Mouse (Mus musculus) small intestine, adult 2 months (tissue): ENCODE data around the gene Arsg. TPM values are rescaled to one million over a fixed set of nuclear protein-coding genes. Genes with fewer than 3 reads are reported as not detected.

Experiments used
- H3K27ac ChIP-seq: fragments of 200-500 bp; 2 replicates; pipeline ENCODE4 v1.5.1; 2012; ENCODE audit warnings: low read depth, low read length, control low read depth, inconsistent platforms; ENCODE audit not compliant: insufficient read depth
- H3K27me3 ChIP-seq: fragments of 200-500 bp; 2 replicates; pipeline ENCODE4 v1.6.1; 2012; ENCODE audit warnings: mild to moderate bottlenecking, moderate library complexity, low read length, inconsistent platforms; ENCODE audit not compliant: control insufficient read depth, insufficient read depth
- H3K36me3 ChIP-seq: fragments of 200-500 bp; 2 replicates; pipeline ENCODE4 v1.6.1; 2012; ENCODE audit warnings: mild to moderate bottlenecking, low read length, control low read depth, inconsistent platforms; ENCODE audit not compliant: control insufficient read depth, insufficient read depth
- H3K4me1 ChIP-seq: fragments of 200-500 bp; 2 replicates; pipeline ENCODE4 v1.6.1; 2012; ENCODE audit warnings: low read length, inconsistent platforms, mixed read lengths; ENCODE audit not compliant: control insufficient read depth, insufficient read depth, insufficient read length
- H3K4me3 ChIP-seq: fragments of 200-500 bp; 2 replicates; pipeline ENCODE4 v1.5.1; 2012; ENCODE audit warnings: low read depth, mild to moderate bottlenecking, control low read depth, inconsistent platforms, low read length, moderate library complexity
- CTCF ChIP-seq: fragments of 200-500 bp; IDR thresholded peaks from 2 replicates; pipeline ENCODE4 v1.5.1; 2012; ENCODE audit warnings: low read depth, mild to moderate bottlenecking, control low read depth, inconsistent platforms, low read length, moderate library complexity, mixed read lengths; ENCODE audit not compliant: insufficient replicate concordance, insufficient read length; ENCODE audit errors: extremely low read depth
- POLR2A ChIP-seq: fragments of 200-500 bp; IDR thresholded peaks from 2 replicates; pipeline ENCODE4 v1.6.1; 2012; ENCODE audit warnings: low read depth, mild to moderate bottlenecking, control low read depth, inconsistent platforms, low read length, moderate library complexity
- WGBS: fragments of 180-500 bp; shearing (Covaris S2); methylation state at CpG from one replicate; pipeline ENCODE4 v1.1.7; 2018; 5-methylcytosine and 5-hydroxymethylcytosine counted together
- polyA plus RNA-seq: library from polyadenylated mRNA; depleted of rRNA; stranded (reverse); fragments of >200 nt; gene quantifications from 2 replicates; pipeline ENCODE4 v1.2.3, GENCODE M21; 2012

The Arsg gene
- polyA plus RNA-seq, 1 experiment = 3.1 TPM

DNA sequence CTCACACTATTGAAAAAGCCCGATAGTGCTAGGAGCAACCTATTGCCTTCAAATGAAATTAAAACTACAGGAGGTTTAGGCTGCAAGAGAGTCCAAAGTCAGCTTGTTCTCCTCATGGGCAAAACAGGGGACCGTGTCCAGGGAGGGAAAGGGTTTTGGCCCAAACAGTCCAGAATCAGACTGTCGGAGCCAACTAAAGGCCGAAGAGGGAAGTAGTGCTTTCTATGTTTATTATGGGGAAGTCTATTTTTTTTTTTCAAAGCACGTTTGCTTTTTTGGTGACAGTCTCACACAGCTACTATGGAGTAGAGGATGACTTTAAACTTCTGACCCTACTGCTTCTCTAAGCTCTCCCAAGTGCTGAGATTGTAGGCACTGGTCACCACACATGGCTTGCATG lies 5.0 kb upstream of the Arsg start:
- 60% methylated on average over 5 of the region's 5 CpGs for WGBS
- peaks cover 6% of the 10 kb centered on the region for H3K4me1 ChIP-seq
- TF ChIP-seq CTCF = no peak
- no peaks in the 10 kb centered on the region for H3K27me3 ChIP-seq
- peaks cover 6% of the 10 kb centered on the region for H3K36me3 ChIP-seq
- no peak overlapping the region for H3K27ac ChIP-seq
- H3K4me3 ChIP-seq = no peak overlapping the region

DNA sequence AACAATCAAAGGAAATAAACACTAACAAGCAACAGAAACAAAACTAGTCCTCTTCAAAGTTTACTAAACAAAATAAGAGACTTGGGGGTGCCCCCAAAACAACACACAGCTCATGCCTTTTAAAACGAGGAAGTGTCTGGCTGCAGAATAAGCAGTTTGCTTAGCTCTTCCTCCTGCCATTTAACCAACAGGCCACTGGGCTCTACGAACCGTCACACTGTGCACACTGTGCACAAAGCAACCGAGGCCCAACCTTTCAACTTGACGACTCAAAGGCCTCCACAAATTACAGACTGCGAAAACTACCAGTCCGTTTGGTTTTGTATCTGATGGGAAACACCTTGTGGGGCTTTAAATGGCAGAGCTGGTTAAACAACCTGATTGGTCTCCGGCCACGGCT lies 3.0 kb upstream of the Arsg start:
- peak overlapping the region; percentile 88 for H3K27ac ChIP-seq
- no peak overlapping the region for H3K4me3 ChIP-seq
- TF ChIP-seq CTCF = no peak
- H3K4me1 ChIP-seq = peaks cover 6% of the 10 kb centered on the region
- no peaks in the 10 kb centered on the region for H3K27me3 ChIP-seq
- H3K36me3 ChIP-seq = peaks cover 3% of the 10 kb centered on the region; the same call in 1 of the 2 replicates
- 47% methylated on average over 9 of the region's 9 CpGs for WGBS

DNA sequence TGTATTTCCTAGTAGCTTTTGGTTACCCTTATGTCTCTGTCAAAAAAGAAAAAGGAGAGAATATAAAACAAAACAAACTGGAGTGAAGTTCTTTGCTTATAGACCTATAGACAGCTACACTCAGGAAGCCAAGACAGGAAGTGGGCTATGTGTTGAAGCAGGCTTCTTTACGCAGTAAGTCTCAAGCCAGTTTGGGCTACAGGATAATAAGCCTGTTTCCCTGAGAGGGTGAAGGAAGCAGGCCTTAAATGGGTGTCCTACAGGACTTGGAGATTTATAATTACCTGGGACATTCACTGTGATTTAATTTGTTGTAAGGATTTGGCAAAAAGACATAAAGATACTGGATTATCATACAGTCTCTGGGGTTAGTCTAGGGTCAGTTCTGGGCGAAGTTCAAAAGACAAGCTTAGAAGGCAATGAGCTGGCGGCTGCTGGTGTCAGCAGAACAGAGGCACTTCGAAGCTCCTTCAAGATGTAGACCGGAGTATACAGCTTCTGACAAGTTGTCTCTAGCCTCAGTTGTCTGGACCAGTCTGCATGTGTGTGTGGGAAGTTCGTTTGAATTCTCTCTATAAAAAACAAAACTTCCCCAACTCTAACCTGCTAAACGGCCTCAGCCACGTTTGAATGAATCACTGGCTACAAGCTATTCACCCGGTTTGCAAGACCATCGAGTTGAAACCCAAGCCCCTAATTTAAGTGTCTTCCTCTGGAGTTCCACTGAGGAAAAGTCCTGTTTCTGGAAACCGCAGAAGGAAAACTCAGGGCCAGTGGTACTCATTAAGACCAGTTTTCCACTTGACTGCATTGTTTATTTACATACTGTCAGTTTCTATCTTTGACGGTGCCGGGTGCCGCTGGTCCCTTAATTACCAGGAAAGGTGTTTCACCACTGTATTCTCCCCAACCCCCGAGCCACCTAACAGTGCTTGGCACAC lies 2.0 kb upstream of the Arsg start:
- peaks cover 6% of the 10 kb centered on the region for H3K4me1 ChIP-seq
- TF ChIP-seq CTCF (no peak), POLR2A (no peak)
- H3K27me3 ChIP-seq = no peaks in the 10 kb centered on the region
- H3K27ac ChIP-seq = peak overlapping the region; percentile 88
- 21% methylated on average over 15 of the region's 15 CpGs for WGBS
- peak overlapping the region; percentile 79 for H3K4me3 ChIP-seq
- peaks cover 3% of the 10 kb centered on the region; the same call in 1 of the 2 replicates for H3K36me3 ChIP-seq

DNA sequence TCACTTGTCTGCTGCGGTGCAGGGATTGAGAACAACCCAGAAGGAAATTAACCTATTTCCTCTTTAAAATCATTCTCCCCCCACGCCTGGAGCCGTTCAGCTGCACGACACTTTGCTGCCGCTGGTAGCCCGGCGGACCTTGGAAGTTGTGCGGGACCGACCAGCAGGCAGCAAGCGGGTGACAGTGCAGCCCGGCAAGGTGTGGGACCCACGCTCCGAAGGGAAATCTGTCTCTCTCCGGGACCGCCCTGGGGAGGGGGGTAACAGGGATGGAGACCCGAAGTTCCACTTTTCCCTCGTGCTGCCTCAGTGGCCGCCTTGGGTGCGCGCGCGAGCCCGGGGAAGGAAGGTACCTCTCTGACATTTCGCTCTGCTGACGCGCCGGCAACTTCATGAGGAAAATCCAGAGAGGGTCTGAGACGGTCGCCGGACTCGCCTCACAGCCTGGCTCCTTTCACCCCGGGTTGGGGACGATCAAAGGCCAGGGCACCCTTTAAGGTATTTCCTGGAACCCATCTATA lies 943 bp upstream of the Arsg start:
- H3K4me1 ChIP-seq = peaks cover 6% of the 10 kb centered on the region
- H3K27ac ChIP-seq = peak overlapping the region; percentile 88
- TF ChIP-seq POLR2A = no peak; the same call in 1 of the 2 replicates
- peak; percentile 12; the same call in 1 of the 2 replicates for TF ChIP-seq CTCF
- H3K36me3 ChIP-seq = no peaks in the 10 kb centered on the region
- H3K27me3 ChIP-seq = no peaks in the 10 kb centered on the region
- WGBS = 1% methylated on average over 33 of the region's 33 CpGs
- H3K4me3 ChIP-seq = peak overlapping the region; percentile 79

DNA sequence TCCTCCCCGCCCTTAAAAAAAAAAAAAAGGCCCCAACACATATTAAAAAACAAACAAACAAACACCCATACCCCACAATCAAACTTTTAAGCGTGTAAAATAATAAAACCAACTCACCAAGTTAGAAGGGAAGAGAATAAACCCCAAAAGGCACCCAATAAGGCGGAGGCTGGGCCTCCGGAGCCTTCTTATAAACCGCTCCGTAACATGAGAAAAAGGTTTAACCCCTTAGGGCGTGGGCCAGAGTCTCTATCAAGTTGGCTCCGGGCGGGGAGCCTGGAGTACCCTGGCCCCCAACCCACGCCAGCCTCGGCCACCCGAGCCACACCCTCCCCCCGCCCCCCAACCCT lies 378 bp upstream of the Arsg start:
- Histone ChIP-seq H3K4me3 (peak overlapping the region; percentile 79), H3K27me3 (no peaks in the 10 kb centered on the region), H3K27ac (peak overlapping the region; percentile 88), H3K36me3 (no peaks in the 10 kb centered on the region), H3K4me1 (peaks cover 9% of the 10 kb centered on the region)
- WGBS = 0% methylated on average over 13 of the region's 13 CpGs
- TF ChIP-seq POLR2A = no peak
- TF ChIP-seq CTCF = no peak

DNA sequence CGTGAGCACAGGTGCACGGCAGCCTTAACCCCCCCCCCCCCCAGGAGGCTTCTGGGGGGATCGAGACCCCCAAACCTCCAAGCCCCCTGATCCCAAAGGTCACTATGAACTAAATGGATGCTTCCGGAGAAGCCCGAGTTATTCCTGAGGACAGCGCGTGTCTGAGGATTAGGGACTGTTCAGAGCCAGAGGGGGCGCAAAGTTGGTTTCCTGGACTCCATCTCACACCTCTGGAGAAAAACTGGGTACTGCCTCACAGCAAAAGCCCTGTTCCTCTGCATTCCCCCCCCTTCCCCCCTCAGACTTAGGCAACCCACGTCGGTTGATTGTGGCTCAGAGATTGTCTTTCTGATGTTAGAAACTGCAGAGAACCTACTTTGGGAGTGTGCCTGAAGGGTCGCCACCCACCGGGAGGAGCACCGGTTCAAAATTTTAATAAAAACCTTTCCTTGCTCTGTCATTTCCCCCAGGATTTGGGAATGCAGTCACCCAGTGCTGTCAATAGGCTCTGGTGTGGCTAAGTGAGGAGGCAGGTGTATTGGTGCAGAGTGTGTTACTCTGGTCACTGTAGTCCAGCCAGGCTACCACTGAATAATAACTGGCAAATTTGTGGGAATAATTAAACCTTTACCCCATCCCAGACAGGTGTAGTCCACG lies 1.0 kb downstream of the Arsg start:
- no peak overlapping the region for H3K27ac ChIP-seq
- WGBS = 7% methylated on average over 14 of the region's 14 CpGs
- TF ChIP-seq POLR2A (peak; percentile 4; the same call in 1 of the 2 replicates), CTCF (no peak)
- no peaks in the 10 kb centered on the region for H3K36me3 ChIP-seq
- H3K27me3 ChIP-seq = no peaks in the 10 kb centered on the region
- peak overlapping the region; percentile 79 for H3K4me3 ChIP-seq
- peaks cover 12% of the 10 kb centered on the region for H3K4me1 ChIP-seq

DNA sequence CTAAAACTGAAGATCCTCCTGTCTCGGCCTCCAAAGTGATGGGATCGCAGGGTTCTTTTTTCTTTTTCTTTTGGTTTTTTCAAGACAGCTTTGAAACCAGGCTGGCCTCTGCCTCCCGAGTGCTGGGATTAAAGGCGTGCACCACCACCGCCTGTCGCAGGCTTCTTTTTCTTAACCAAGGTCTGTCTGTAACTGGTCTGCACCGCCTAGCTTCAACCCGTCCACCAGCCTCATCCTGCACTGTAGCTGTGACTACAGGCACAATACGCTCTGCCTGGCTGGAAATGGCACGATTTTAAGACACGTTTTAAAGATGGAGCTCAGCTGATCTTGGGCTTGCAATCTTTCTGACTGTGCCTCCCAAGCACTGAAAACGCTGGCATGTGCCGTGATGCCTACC lies 1.7 kb downstream of the Arsg start:
- WGBS = 91% methylated on average over 13 of the region's 13 CpGs
- H3K4me3 ChIP-seq = no peak overlapping the region
- no peaks in the 10 kb centered on the region for H3K27me3 ChIP-seq
- H3K27ac ChIP-seq = no peak overlapping the region
- H3K4me1 ChIP-seq = peaks cover 9% of the 10 kb centered on the region
- no peaks in the 10 kb centered on the region for H3K36me3 ChIP-seq
- TF ChIP-seq POLR2A (no peak), CTCF (no peak)
